Mouse (Mus musculus) fat pad, adult 2 months (tissue): ENCODE data around the gene Saysd1.

Experiments used
- DNase-seq: peaks from one replicate; pipeline ENCODE4 v3.0.0-alpha.2; 2011; ENCODE audit warnings: low read depth, low spot score; ENCODE audit errors: extremely low read depth

Saysd1 gene

DNA sequence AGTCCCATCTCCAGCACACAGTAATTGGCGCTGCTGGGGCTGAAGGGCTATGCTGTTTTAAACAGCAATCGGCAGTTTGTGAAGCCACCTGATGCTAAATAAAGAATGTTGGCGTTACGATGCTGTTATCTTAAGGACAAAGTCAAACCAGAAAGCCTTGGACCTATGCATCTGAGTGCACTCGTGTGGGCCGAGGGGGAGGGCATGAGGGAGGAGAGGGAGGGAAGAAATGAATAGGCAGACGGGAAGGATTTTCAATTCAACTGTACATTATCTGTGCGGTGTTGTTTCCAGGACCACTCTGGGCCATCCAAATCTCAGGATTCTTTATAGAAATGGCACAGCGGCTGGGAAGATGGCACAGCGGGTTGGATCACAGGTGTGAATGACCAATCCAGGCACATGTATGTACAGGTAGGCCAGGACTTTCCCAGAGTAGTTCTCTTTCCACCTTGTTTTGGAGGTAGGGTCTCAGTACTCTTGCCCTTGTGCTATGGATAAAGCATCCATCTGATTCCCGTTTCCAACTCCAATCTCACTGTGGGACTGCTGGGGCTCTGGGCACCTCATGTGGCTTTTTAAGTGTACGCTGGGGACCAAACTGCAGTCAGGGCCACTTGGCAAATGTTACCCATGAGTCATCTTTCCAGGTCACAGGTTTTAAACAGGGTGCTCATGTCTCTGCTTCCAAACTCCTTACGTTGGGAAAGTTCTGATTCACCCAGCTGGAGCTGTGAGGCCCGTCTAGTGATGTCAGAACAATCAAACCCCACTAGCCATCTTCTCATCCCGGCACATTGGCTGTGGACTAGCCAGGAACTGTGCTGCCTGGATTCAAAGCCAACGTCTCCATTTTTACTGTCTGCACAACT is at the start of gene Saysd1:
Gene Saysd1, minus strand, starts transcription at position 51 of the 872 bp plus-strand sequence.
- no peak for DNase-seq

GRCm38 (mm10) chr14:20185426-20185825 is 47.1 kb upstream of the Saysd1 start:
- no peak for DNase-seq

DNA sequence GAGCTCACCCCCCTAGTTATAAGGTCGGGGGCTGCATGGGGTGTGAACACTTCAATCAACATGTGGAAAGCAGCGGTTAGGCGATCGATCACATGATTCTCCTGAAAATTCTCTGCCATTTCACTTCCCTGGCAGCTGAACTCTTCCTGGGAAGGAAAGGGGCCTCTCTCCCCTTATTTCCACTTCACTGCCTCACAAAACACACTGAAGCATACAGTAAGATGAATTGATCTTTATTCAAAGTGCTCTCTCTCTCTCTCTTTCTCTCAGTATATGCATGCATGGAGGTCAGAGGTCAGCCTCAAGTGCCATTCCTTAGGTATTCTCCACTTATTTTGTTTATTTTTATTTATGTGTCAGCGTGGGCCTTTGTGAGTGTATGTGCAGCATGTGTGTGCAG is 45.4 kb upstream of the Saysd1 start:
- no peak for DNase-seq

GRCm38 (mm10) chr14:20182596-20182995 is 44.3 kb upstream of the Saysd1 start:
- DNase-seq: no peak

- DNase-seq: no peak
Observed at GRCm38 (mm10) chr14:20181466-20181921, 43.2 kb upstream of the Saysd1 start, which contains the start of gene Kcnk5. Kcnk5 (minus strand) TSS chr14:20181809.

DNA sequence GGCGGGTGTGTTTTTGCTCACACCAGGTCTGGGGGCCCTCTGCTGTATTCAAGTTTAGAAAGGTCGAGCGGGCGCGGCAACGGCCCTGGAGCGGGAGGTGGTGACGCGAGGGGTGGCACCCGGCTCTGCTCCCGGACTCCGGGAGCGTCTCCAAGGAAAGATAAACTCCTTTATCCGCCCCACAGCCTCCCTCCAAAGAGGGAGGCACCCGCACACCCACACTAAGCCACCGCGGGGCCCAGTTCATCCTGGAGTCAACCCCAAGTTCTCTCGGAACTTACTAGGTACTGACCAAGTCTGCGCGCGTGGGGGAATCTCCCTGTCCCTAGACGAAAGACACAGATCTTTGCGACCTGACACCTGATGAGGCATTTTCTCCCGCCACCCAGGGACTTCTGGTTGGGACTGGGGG is 42.4 kb upstream of the Saysd1 start:
- no peak for DNase-seq

- DNase-seq: no peak
Observed at GRCm38 (mm10) chr14:20180304-20180703, 42.0 kb upstream of the Saysd1 start.

- DNase-seq: no peak
Observed at GRCm38 (mm10) chr14:20179731-20180280, 41.5 kb upstream of the Saysd1 start.

- DNase-seq: no peak
Observed at GRCm38 (mm10) chr14:20179080-20179479, 40.7 kb upstream of the Saysd1 start.

DNA sequence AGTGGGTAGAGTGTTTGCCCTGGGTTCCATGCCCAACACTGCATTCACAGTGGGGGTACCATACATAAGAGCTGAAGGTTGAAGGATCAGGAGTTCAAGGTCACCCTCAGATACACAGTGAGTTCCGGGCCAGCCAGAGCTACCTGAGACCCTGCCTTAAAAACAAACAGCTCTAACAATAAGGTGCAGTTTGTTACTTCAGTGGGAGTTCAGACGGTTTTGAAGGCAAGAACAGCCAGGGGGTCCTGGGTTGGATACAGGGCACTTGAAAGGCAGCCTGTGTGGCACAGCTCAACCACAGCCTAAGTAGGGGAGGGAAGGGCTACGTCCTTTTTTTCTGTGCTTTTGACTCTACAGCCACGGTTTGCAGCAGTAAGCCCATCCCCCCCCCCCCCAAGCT is 40.3 kb upstream of the Saysd1 start:
- no peak for DNase-seq

GRCm38 (mm10) chr14:20177494-20178123 is 39.3 kb upstream of the Saysd1 start:
- DNase-seq: no peak

GRCm38 (mm10) chr14:20175705-20176104 is 37.4 kb upstream of the Saysd1 start:
- no peak for DNase-seq

- no peak for DNase-seq
Observed at GRCm38 (mm10) chr14:20175114-20175513, 36.8 kb upstream of the Saysd1 start.

DNA sequence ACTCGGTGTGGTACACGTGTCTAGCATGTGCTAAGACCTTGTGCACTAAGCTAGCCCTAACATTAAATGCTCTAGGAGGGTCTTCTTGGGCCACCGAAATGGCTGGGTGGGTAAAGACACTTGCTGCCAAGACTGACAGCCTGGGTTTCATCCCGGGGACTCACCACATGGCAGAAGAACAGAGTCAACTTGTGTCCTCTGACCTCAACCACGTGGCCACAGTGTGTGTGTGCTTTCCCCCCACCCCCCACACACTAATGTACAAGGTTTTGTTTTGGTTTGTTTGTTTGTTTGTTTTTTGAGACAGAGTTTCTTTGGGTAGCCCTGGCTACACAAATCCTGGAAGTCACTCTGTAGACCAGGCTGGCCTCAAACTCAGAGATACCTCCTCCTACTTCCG is 36.4 kb upstream of the Saysd1 start:
- no peak for DNase-seq

GRCm38 (mm10) chr14:20173873-20174490 is 35.6 kb upstream of the Saysd1 start:
- DNase-seq: no peak

DNA sequence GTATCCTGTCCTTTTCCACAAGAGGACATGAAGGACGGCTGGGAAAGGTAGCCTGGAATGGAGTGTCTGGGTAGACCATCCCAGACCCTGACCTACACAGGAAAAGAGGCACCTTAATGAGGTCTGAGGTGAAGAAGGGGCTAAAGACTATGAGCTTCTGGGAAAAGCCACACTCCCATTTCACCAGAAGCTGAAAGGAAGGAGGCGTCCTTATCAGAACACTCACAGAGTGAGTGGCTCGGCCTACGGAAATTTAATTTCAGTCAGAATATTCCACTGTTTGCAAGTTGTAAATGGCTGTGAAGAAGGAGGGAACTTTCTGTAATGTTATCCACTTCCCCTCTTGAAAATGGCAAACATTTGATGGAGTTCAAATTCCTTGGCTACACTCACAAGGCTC is 34.6 kb upstream of the Saysd1 start:
- no peak for DNase-seq

GRCm38 (mm10) chr14:20172509-20172908 is 34.2 kb upstream of the Saysd1 start:
- no peak for DNase-seq

GRCm38 (mm10) chr14:20171840-20172239 is 33.5 kb upstream of the Saysd1 start:
- no peak for DNase-seq

GRCm38 (mm10) chr14:20169251-20169650 is 30.9 kb upstream of the Saysd1 start:
- DNase-seq: no peak

GRCm38 (mm10) chr14:20168478-20168877 is 30.1 kb upstream of the Saysd1 start:
- DNase-seq: no peak

DNA sequence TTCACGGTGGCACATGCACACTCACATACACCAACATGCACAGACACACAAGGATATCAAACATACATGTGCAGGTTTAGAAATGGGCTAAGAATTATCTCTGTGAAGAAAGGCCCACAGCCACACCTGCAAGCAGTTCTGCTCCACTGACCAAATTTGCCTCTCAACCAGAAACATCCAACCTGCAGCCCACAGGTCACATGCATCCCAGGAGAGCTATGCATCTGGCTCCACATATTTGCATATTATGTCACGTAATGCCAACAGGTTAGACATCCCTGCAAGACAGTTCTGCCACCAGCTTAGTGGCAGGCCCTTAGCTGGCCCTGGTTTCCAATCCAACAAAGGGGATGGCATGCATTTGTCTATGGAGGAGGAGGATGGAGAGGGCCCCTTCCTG is 29.7 kb upstream of the Saysd1 start:
- DNase-seq: no peak
